Mouse (Mus musculus) hindbrain, embryonic 14.5 days (tissue): Measurements from ENCODE around the gene Rpia. TPM values are rescaled to one million over a fixed set of nuclear protein-coding genes. Genes with fewer than 3 reads are reported as not detected.

Experiments used
- ATAC-seq: fragments of 200-750 bp; cut with Nextera tagmentation; 2 replicates; pipeline ENCODE4 v1.8.0; 2017; ENCODE audit warnings: moderate number of reproducible peaks, mild to moderate bottlenecking, moderate TSS enrichment, moderate library complexity; ENCODE audit not compliant: low FRiP score
- DNase-seq: peaks from one replicate; pipeline ENCODE4 v3.0.0-alpha.2; 2015; ENCODE audit warnings: low spot score
- H3K27ac ChIP-seq: fragments of 300-500 bp; sonication (generic); 2 replicates; pipeline ENCODE4 v1.5.1; 2014; ENCODE audit warnings: mild to moderate bottlenecking, moderate library complexity
- H3K27me3 ChIP-seq: fragments of 300-500 bp; sonication (generic); 2 replicates; pipeline ENCODE4 v1.6.1; 2014; ENCODE audit warnings: mild to moderate bottlenecking, low read length, mixed read lengths; ENCODE audit not compliant: control insufficient read depth, insufficient read depth
- H3K36me3 ChIP-seq: fragments of 300-500 bp; sonication (generic); replicated peaks from 2 replicates; pipeline ENCODE4 v1.6.1; 2014; ENCODE audit not compliant: control insufficient read depth, insufficient read depth
- H3K4me1 ChIP-seq: fragments of 300-500 bp; sonication (generic); replicated peaks from 2 replicates; pipeline ENCODE4 v1.6.1; 2014; ENCODE audit warnings: antibody characterized with exemption, low read length, mixed read lengths; ENCODE audit not compliant: control insufficient read depth, insufficient read depth
- H3K4me2 ChIP-seq: fragments of 300-500 bp; sonication (generic); replicated peaks from 2 replicates; pipeline ENCODE4 v1.6.1; 2014; ENCODE audit warnings: mild to moderate bottlenecking, moderate library complexity
- H3K4me3 ChIP-seq: fragments of 300-500 bp; sonication (generic); replicated peaks from 2 replicates; pipeline ENCODE4 v1.5.1; 2014; ENCODE audit warnings: mild to moderate bottlenecking, low read length
- H3K9ac ChIP-seq: fragments of 300-500 bp; sonication (generic); 2 replicates; pipeline ENCODE4 v1.6.1; 2014
- H3K9me3 ChIP-seq: fragments of 300-500 bp; sonication (generic); 2 replicates; pipeline ENCODE4 v1.6.1; 2016; ENCODE audit warnings: low read length; ENCODE audit not compliant: control insufficient read depth
- WGBS: fragments of 180-500 bp; shearing (Covaris S2); extraction: QIAGEN DNeasy Blood & Tissue Kit; methylation state at CpG from one replicate; pipeline ENCODE4 v1.1.7; 2014; 5-methylcytosine and 5-hydroxymethylcytosine counted together
- polyA plus RNA-seq: library from polyadenylated mRNA; unstranded; fragments of >200 nt; fragmentation: Nextera tagmentation; extraction: Ambion mirVana; gene quantifications from 2 replicates; pipeline ENCODE4 v1.2.1, GENCODE M21; 2014

Gene Rpia
- polyA plus RNA-seq, 1 experiment from 2014 or later: 2.9 TPM

DNA sequence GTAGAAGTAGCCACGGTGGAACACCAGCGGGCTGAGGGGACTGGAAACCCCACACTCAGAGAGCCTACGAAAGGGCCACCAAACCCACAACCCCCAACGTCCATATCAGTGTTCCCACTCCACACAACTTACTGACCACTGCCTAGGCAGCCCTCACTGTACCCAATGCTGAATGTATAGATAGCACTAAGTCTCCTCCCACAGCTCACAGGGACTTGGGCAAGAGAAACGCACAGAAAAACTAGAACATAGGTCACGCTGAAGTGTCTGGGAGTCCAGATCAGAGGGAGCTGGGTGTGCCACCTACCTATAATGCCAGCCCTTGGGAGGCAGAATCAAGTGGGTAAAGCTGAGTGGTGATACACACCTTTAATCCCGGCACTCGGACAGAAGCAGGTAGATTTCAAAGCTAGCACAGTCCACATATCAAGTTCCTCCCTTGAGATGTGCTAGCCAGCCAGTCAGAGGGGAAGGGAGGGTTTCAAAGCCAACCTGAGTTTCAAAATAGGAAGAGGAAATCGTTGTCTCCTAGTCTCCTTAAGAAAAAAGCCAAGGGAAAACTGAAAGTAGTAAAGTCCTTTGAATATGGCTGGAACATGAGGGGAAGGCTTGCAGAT lies 1.9 kb downstream of the Rpia start:
- H3K27me3 ChIP-seq: no peaks in the 10 kb centered on the region
- H3K4me1 ChIP-seq: peaks cover 21% of the 10 kb centered on the region
- H3K9ac ChIP-seq: peak overlapping the region; percentile 77
- H3K4me3 ChIP-seq: peak overlapping the region; percentile 77
- no peak for ATAC-seq
- whole genome bisulfite sequencing: 88% methylated on average over 9 of the region's 9 CpGs
- H3K27ac ChIP-seq: no peak overlapping the region
- no peaks in the 10 kb centered on the region for H3K9me3 ChIP-seq
- no peaks in the 10 kb centered on the region for H3K36me3 ChIP-seq
- H3K4me2 ChIP-seq: peak overlapping the region; percentile 88
- DNase-seq: no peak

DNA sequence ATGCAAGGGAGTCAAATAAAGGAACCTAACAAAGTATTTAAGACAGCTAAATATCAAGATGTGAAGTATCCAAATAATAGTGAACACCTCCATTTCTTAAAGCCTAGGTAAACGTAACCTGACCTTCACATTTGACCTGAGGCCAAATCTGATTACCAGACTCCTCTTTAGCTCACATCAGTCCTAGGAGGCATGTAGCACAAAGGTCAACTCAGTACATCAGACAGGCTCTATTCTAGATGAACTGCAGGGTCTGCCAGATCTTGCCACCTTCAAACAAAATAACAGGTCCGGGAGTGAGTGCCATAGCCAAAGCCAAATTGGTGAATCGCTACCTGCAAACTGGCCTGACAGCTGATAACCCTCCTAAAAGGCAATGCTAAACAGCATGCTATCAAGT lies 2.9 kb downstream of the Rpia start:
- DNase-seq: no peak
- ATAC-seq: no peak
- Histone ChIP-seq H3K4me3 (no peak overlapping the region), H3K9ac (no peak overlapping the region), H3K27me3 (no peaks in the 10 kb centered on the region), H3K9me3 (no peaks in the 10 kb centered on the region), H3K27ac (no peak overlapping the region), H3K36me3 (peaks cover 6% of the 10 kb centered on the region), H3K4me1 (peaks cover 21% of the 10 kb centered on the region), H3K4me2 (no peak overlapping the region)
- WGBS: 97% methylated on average over 3 of the region's 3 CpGs

DNA sequence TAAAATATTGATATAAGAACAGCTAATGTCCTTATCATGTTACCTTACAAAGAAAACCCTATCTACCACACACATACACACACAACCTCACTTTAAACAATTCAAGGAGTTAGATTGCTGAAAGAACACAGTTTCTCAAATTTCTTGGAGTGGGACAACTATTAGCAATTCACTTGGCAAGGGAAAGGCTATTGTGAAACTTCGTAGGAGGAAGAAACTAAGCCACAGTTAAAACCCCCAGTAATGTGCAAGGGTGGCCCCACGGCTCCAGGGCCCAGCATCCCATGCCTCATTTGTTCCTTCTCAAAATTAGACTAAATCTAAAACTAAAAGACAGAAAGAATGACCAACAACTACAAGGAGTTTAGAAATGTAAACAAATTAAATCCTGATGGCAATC lies 4.5 kb downstream of the Rpia start:
- Histone ChIP-seq H3K4me2 (no peak overlapping the region), H3K9ac (no peak overlapping the region), H3K36me3 (peaks cover 17% of the 10 kb centered on the region), H3K4me1 (peaks cover 16% of the 10 kb centered on the region), H3K27me3 (no peaks in the 10 kb centered on the region), H3K27ac (no peak overlapping the region), H3K9me3 (no peaks in the 10 kb centered on the region), H3K4me3 (no peak overlapping the region)
- ATAC-seq (no peak), DNase-seq (no peak)
- WGBS: 82% methylated on average over 2 of the region's 2 CpGs

DNA sequence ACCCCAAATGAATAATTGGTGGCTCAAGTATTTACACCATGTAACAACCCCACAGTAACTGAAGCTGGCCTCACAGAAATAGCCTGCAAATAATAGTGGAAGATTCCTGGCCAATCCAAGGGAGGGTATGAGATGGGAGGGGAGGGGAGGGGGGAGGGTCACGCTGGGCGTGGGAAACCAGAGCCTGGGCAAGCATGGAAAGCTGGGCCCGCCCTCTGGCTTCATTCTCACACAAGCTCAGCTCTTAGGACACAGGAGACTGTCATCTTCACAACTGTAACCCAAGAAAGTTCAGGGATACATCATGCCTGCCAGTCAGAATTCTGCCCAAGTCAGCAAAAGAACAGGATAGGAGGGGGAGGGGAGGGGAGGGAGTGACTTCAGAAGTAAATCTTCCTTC lies 6.2 kb downstream of the Rpia start:
- Histone ChIP-seq H3K9me3 (no peaks in the 10 kb centered on the region), H3K27me3 (no peaks in the 10 kb centered on the region), H3K4me3 (no peak overlapping the region), H3K9ac (no peak overlapping the region), H3K36me3 (peaks cover 27% of the 10 kb centered on the region), H3K27ac (no peak overlapping the region), H3K4me1 (peaks cover 13% of the 10 kb centered on the region), H3K4me2 (no peak overlapping the region)
- ATAC-seq: peak; percentile 66; the same call in 1 of the 2 replicates
- DNase-seq: no peak
- WGBS: 28% methylated on average over 3 of the region's 3 CpGs

DNA sequence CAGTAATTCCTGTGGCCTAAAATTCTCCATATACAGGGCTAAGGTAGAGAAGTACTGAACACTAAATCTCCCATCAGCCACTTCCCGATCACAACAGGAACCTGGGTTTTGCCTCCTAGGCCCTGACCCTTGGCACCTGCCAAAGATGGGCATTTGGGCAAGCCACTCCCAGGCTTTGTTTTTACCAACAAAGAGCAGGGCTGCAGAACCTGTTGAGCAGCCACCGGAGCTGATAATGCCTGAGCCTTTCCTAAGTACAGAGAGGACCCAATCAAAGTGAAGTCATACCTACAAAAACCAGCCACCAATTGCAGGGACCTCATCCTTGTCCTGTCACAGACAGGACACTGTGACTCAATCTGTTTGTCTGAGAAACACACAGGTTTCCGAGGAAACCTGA lies 7.2 kb downstream of the Rpia start:
- H3K27ac ChIP-seq: no peak overlapping the region
- peaks cover 33% of the 10 kb centered on the region for H3K36me3 ChIP-seq
- H3K4me3 ChIP-seq: no peak overlapping the region
- ATAC-seq (no peak), DNase-seq (no peak)
- H3K9me3 ChIP-seq: no peaks in the 10 kb centered on the region
- H3K4me2 ChIP-seq: no peak overlapping the region
- no peak overlapping the region for H3K9ac ChIP-seq
- H3K4me1 ChIP-seq: peaks cover 2% of the 10 kb centered on the region; the same call in 1 of the 2 replicates
- no peaks in the 10 kb centered on the region for H3K27me3 ChIP-seq
- 91% methylated on average over 3 of the region's 3 CpGs for WGBS

DNA sequence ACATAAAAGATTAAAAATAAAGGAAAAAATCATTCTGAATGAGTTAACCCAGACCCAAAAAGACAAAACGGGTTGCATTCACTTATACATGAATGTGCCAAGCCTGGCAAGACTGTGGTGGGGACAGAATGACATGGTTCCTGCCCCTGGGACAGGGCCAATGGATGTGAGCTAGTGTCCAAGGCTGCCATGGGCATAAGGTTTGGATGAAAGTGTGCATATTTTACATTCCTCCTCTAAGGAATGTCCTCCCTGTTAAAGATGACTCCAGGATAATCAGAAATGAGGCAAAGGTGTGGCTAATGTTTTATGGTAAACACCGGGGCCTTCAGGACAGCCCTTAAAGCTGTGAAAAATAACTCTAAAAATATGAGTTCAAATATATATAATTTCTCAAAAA lies 10.7 kb downstream of the Rpia start:
- Histone ChIP-seq H3K4me2 (no peak overlapping the region), H3K4me3 (no peak overlapping the region), H3K27ac (no peak overlapping the region), H3K27me3 (no peaks in the 10 kb centered on the region), H3K9ac (no peak overlapping the region), H3K9me3 (no peaks in the 10 kb centered on the region), H3K36me3 (peaks cover 33% of the 10 kb centered on the region), H3K4me1 (no peaks in the 10 kb centered on the region)
- DNase-seq (no peak), ATAC-seq (no peak)
- 91% methylated on average over 2 of the region's 2 CpGs for WGBS

DNA sequence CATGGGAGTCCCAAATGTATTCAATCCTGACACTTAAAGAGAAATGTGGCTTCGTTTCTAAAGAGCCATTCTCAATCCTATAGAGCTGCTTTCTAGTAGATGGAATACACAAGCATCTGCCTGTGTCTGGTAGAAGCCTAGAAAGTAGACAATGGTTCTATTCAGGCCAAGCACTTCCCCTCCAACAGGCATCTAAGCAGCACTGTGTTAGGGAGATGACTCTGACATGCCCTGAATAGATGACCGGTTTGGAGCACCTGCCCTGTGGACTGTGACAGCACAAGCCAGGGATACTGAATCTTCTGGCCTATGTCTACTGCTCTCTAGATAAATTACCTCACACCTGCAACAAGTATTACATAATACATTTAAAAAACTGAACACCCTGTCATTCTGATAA lies 17.7 kb downstream of the Rpia start:
- DNase-seq (no peak), ATAC-seq (peak; percentile 29; the same call in 1 of the 2 replicates)
- WGBS: 35% methylated on average over 2 of the region's 2 CpGs
- no peaks in the 10 kb centered on the region for H3K4me1 ChIP-seq
- H3K36me3 ChIP-seq: peaks cover 61% of the 10 kb centered on the region
- H3K4me3 ChIP-seq: no peak overlapping the region
- no peak overlapping the region for H3K27ac ChIP-seq
- H3K9me3 ChIP-seq: no peaks in the 10 kb centered on the region
- H3K9ac ChIP-seq: no peak overlapping the region
- H3K27me3 ChIP-seq: no peaks in the 10 kb centered on the region
- H3K4me2 ChIP-seq: no peak overlapping the region

DNA sequence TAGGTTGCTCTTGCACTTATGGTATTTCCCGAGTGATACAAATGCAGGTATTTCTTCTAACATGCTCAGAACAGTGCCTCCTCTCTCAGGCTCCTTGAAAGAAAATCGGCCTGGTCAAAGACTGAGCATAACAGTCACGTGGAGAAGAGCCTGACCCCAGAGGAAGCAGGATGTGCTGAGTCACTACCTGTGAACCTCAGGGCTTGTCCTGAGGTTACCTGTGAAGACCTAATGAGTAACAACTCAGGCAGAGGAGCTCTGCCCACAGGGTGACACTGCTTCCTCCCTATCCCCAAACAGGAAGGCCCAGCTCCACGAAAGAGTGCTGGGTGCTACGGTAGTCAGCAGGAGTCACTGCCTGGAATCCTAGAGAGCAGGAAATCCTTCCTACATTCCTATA lies 18.3 kb downstream of the Rpia start:
- Histone ChIP-seq H3K9me3 (no peaks in the 10 kb centered on the region), H3K9ac (no peak overlapping the region), H3K27ac (peak overlapping the region; percentile 12; the same call in 1 of the 2 replicates), H3K36me3 (peaks cover 63% of the 10 kb centered on the region), H3K27me3 (no peaks in the 10 kb centered on the region), H3K4me1 (no peaks in the 10 kb centered on the region), H3K4me2 (no peak overlapping the region), H3K4me3 (no peak overlapping the region)
- 84% methylated on average over 5 of the region's 5 CpGs for WGBS
- DNase-seq: no peak
- ATAC-seq: no peak

DNA sequence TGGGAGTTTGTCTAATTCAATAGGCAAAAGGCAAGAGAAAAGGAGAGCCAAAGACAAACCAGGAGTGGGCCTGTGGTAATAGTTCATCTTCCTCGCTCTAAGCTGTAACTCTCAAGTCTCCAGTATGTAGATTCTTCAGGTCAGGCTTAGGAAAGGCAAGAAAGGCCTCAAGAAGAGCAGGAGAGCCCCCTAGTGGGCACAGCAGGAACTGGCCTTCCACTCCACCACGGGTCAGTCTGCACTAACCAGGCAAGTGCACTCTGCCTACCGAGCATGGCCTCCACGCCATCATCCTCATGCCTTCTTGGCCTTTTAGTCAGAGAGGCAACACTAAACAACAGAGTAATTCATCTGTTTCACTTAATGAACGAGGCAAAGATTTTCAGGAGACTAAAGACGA lies 23.3 kb downstream of the Rpia start:
- no peaks in the 10 kb centered on the region for H3K9me3 ChIP-seq
- H3K9ac ChIP-seq: no peak overlapping the region
- H3K4me2 ChIP-seq: no peak overlapping the region
- 40% methylated on average over 6 of the region's 6 CpGs for WGBS
- H3K27me3 ChIP-seq: no peaks in the 10 kb centered on the region
- peaks cover 74% of the 10 kb centered on the region for H3K36me3 ChIP-seq
- H3K27ac ChIP-seq: no peak overlapping the region
- H3K4me3 ChIP-seq: no peak overlapping the region
- H3K4me1 ChIP-seq: no peaks in the 10 kb centered on the region
- ATAC-seq (peak; percentile 73; the same call in 1 of the 2 replicates), DNase-seq (peak; percentile 87)

DNA sequence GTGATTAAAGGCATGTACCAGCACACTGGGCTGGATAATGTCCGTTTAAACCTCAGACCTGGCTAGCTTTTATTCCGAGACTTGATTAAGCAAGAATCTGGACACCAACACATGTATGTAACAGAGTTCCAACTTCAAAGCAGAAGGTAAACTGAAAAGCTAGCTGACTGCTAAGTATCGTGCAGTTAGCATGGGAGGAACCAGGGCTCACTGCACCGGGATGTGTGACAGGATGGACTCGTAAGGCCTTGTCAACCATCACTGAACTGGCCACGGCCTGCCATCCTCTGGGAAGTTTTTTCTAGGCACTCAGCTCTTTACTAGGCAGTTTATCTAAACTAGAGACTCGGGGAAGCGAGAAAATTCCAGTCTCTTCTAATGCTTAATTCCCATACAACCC lies 27.0 kb downstream of the Rpia start:
- 92% methylated on average over 8 of the region's 8 CpGs for WGBS
- no peaks in the 10 kb centered on the region for H3K9me3 ChIP-seq
- no peaks in the 10 kb centered on the region for H3K27me3 ChIP-seq
- H3K4me1 ChIP-seq: no peaks in the 10 kb centered on the region
- no peak overlapping the region for H3K4me2 ChIP-seq
- no peak overlapping the region for H3K9ac ChIP-seq
- no peak for ATAC-seq
- H3K36me3 ChIP-seq: peaks cover 37% of the 10 kb centered on the region
- no peak overlapping the region for H3K4me3 ChIP-seq
- no peak for DNase-seq
- H3K27ac ChIP-seq: no peak overlapping the region
